Mouse (Mus musculus) ovary, postnatal 14 days (tissue): ENCODE measurements around the gene Zfp385a.

Experiments
- DNase-seq: peaks from one replicate; pipeline ENCODE4 v3.0.0; 2022; ENCODE audit warnings: low spot score

The Zfp385a gene

DNA sequence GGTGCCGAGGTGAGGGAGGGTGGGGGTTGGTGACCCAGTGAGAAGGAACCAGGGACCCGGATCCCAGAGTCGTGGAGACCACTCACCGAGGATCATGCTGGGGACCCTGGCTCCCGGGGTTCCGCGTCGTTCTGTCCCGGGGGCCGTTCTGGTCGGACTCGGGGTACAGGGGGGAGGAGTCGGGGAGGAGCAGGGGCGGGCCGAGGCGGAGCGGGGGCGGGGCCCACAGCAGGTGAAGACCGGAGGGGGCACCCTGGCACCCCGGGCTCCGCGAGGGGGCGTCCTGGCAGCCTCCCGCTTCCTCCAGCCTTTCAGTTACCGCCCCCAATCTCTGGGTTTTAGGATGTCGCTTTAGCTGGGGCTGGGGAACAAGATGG, at the start of gene Zfp385a:
Zfp385a (minus strand) TSS at position 133 of the 377 bp plus-strand sequence.
- DNase-seq, result no peak

DNA sequence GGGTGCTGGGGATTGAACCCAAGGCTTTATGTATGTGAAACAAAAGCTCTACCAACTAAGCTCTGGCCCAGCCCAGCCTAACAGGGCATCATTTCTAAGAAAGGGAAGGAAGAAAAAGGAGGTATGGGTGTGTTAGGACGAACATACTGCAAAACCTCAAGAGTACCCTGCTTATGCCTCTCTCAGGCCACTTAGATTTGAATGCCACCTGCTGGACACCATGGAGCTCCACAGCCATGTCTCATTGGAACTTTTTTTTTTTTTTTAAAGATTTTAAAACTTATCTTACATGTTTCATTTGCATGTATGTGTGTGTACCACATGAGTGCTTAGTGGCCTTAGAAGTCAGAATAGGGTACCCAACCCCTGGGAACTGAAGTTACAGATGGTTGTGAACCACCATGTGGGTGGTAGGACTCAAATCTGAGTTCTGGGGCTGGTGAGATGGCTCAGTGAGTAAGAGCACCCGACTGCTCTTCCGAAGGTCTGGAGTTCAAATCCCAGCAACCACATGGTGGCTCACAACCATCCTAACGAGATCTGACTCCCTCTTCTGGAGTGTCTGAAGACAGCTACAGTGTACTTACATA, 48.8 kb upstream of the Zfp385a start:
- no peak for DNase-seq

- DNase-seq, result no peak
Measured at GRCm38 (mm10) chr15:103383771-103384488, 44.0 kb upstream of the Zfp385a start.

GRCm38 (mm10) chr15:103382795-103383406, 43.0 kb upstream of the Zfp385a start:
- peak; percentile 61 for DNase-seq

DNA sequence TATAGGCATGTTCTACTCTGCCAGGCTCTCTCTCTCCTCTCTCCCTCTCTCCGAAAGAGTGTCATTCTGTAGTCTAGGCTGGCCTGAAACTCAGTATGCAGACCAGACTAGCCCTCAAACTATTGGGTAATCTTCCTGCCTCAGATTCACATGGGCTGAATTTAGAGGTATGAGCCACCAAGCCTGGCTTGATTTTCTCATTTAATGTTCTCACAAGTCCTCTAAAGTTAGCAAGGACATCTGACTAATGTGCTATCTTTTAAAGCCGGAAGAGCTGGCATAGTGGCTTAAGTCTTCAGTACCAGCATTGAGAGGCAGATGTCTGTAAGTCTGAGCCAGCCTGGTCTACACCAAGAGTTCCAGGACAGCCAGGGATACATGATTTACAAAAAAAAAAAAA, 42.2 kb upstream of the Zfp385a start:
- no peak for DNase-seq

DNA sequence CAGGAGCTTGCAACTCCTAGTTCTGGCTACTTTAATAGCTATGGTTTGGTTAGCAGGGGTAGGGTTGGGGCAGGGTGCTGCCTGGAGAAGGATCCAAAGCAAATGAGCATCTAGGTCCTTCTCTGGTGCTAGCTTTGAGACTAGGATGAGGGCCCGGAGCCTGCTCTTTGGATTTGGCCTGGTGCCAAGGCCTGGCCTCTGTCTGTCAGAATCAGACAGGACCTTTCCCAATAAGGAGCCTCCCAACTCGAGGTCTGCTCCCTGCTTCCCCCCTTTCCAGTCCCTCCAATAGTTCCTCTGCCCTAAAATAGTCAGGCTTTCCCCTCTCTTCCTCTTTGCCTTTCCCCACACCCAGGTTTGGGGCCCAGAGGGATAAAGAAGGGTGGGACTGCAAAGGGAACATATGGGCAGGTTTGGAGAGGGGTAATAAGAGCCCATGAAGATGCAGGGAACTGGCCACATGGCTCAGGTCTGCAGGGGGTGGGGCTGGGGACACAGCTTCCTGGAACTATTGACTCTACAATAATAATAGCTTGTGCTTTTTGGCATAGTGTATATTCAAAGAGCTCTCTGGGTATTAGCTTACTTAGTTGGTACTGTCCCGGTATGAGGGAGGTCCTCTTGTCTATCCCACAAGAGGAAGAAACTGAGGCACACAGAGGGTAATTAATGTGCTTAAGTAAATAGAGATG, 38.9 kb upstream of the Zfp385a start:
- no peak for DNase-seq

DNA sequence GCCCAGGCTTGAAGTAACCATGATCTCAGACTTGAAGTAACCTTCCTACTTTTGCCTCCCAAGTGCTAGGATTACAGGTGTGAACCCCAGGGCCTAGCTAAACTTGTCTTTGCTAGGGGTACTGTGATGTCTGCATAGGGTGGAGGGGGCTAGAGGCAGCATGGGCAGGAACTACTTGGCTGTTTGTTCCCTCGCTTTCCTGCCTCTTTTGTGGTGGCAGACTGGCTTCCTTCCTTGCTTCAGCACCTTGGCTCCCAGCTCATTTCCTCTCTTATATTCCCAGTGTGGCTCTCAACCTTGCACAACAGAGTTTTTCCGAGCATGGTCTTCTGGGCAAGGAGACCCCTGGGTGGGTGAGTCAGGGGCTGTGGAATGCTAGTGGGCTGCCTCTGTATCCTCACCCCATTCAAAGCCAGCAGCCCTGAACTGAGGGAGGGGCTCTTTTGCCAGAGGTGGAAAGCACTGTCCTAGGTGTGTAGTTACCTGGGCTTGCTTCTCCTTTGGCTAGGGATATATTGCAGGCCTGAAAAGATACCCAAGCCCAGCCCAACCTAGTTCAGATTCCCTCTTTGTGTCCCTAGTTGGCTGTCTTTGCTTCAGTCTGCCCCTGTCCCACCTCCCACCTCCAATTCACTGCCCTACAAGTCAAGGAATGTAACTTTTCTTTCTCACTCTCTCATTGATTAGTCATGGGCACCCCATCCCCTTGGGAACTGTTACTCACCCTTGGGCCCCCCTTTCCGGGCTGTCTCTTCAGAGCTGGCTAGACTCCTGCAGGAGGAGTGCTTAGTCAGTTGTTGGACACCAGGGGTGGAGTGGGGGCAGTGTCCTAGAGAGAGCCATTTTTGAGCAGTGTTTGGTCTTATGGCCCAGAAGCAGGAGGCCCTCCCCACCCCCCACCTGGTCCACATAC, 38.1 kb upstream of the Zfp385a start:
- DNase-seq, result no peak

DNA sequence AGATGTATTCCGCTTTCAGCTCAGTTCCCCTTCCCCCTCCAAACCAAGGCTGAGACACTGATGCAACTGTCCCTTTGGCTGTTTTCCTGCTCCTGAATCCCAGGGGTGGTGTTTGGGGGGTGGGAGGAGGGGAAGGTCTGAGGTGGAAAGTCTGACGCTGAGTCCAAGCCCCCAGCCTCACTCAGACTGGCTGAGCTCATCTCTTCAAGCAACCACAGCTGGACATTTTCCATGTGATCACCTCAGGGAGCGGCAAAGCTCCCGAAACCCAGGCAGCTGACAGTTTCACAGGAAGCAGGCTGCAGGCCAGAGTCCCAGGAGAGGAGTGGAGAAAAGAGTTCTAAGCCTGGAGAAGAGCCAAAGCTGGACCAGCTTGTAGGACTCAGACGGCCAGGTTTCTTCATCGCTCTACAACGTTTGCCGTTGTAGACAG, 37.0 kb upstream of the Zfp385a start:
- no peak for DNase-seq

DNA sequence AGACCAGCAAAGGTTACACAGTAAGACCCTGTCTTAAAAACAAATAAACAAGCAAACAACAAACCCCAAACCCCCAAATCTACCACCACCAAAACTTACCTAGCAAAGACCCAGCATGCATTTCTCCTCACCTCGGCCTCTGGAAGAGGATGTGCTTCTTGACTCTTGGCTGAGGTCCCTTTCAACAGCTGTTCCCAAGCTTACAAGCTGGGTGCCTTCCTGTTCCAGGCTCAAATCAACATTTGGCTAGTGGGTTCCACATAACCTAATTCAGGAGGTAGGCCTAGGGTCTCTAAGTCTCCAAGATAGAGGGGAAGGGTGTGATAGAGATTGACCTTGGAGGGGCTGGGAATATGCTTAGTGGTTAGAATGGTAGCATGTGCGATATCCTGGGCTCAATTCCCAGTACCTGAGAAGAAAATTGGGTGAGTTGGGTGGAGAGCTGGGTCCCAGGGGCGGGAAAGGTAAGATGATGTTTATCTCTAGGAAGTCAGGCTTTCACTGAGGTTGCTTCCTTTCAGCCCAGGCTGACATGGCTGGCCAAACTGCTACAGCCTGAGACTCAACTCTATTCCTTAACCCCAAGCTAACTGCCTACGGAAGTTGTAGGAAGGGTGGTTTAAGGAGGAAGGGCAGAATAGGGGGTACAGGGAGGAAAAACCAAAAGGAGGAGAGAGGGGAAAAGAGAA, 35.4 kb upstream of the Zfp385a start:
- DNase-seq, result no peak

DNA sequence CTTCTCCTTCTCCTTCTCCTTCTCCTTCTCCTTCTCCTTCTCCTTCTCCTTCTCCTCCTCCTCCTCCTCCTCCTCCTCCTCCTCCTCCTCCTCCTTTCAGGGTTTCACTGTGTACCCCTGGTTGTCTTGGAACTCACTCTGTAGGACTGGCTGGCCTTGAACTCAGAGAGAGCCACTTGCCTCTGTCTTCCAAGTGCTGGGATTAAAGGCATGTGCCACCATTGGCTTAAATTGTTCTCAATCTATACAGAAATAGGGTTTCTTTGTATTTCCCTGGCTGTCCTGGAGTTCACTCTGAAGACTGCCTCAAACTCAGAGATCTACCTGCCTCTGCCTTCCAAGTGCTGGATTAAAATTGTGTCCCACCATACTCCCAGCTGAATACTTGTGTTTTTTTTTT, 32.6 kb upstream of the Zfp385a start:
- DNase-seq, result no peak

DNA sequence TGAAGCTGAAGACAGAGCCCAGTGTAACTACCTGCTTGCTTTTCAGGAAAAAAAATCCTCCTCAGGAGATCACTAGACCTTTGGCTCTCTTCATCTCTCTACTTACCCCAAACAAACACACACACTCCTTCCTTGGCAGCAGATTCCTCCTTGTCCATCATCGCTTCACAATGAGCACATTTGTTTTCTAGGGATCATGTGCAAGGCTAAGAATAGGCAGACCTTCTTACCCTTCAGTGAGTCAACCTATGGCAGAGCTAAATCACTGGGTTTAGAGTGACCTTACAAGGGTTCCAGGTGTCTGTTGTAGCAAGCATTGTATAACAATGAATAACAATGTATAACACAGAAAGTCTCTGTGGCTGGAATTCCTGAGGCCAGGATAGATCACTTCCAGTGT, 31.8 kb upstream of the Zfp385a start:
- no peak for DNase-seq

DNA sequence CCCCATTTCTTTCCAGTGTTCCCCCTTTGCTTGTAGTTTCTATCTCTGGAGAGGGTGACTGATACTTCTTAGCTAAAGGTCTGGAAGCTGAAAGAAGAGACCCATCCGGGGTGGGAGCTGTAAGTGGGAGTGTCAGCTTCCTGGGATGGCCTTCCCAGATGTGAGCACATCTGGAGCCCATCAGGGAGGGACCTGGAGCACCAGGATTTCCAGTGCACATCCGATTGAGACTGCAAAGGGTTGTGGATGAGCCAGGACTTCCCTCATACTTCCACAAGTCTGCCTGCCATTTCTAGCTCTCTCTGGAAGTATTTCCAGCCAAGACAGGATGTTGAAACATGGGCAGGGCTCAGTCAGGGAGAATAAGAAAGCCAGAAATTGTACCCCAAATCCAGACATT, 31.3 kb upstream of the Zfp385a start:
- DNase-seq, result no peak

GRCm38 (mm10) chr15:103370462-103370861, 30.6 kb upstream of the Zfp385a start:
- no peak for DNase-seq

DNA sequence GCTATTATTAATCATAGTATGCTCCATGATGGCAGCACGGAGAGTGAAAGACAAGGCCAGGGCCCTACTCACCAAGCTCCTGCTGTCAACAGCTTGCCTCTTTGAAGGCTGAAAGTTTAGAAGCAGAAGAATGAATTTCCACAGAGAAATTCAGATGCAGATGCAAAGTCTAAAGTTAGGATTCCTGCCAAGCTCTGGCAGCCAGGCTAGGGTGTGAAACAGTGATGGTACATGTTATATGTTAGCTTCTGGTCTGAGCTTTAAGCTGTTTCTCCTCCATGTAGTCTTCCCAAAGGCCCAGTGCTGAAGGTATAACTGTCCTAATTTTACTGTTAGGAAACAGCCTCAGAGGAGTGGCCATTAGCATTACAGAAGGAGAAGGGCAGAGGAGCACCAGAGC, 29.2 kb upstream of the Zfp385a start:
- no peak for DNase-seq

DNA sequence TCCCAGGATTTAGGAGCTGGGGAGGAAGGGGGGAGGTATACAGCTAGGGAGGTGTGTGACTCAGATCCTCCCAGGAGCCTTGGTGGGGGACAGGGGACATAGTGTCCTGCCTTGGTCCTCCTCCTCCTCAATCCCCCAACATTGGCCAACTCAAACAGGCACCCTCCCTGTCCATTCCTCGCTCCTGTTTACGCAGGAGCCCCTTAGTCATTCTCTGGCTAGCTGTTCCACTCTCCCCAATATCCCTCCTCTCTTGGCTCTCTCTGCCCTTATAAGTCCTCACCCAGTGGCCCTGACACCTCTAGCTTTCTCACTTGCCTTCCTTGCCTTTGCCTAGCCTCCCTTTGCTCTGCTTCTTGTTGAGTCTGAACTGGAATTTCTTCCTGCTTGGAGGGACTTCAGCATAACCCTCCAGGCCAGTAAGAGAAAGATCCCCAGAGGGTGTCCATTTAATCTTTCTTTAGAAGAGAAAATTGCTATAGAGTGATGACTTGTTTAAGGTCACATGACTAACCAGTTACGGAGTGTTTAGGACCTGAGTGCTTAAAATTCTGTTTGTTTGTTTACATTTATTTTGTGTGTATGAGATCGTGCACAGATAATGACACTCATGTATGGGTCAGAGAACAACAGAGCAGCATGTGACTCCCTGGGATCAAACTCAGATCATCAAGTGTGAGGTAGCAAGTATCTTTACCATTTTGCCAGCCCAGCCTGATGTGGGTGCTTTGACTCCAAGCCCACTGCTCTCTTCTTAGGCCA, 28.5 kb upstream of the Zfp385a start:
- DNase-seq, result no peak

- peak; percentile 47 for DNase-seq
Measured at GRCm38 (mm10) chr15:103366376-103367149, 26.7 kb upstream of the Zfp385a start, which contains the start of gene Itga5. Gene Itga5 (minus strand): TSS chr15:103366763.

- DNase-seq, result no peak
Measured at GRCm38 (mm10) chr15:103365471-103366375, 25.8 kb upstream of the Zfp385a start.

DNA sequence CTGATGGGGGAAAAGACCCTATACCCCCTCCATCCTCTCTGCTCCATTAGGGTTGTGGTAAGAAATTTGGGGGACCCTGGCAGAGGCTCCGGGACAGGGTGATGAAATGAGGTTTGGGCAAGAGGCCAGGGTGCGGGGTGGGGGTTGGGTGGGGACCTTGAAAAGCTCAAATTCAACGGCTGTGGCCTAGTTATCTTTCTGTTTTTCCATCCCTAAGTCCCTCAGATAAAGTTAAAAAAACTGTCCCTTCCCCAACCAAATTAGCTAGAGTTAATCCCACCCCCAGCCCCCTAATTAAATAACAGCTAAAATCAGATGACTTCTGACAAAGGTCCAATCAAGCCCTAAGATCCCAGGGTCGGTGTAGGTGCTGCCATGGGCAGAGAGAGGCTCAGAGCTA, 24.9 kb upstream of the Zfp385a start:
- DNase-seq, result no peak

GRCm38 (mm10) chr15:103363809-103364208, 23.9 kb upstream of the Zfp385a start:
- no peak for DNase-seq
